Mouse (Mus musculus): ENCODE measurements around the gene Tbc1d23. TPM values are rescaled to one million over a fixed set of nuclear protein-coding genes. Genes with fewer than 3 reads are reported as not detected.
A peak's percentile ranks its signal among the peaks of the same experiment; 100 is the strongest.
"Not testable (repeated sequence)": the region's sequence is repeated elsewhere in the genome, so short reads cannot be mapped to it uniquely, and the experiment has no call there.

Tbc1d23 gene
- total RNA-seq, 2 experiments from 2014 or later, result 40.1 to 40.9 TPM

DNA sequence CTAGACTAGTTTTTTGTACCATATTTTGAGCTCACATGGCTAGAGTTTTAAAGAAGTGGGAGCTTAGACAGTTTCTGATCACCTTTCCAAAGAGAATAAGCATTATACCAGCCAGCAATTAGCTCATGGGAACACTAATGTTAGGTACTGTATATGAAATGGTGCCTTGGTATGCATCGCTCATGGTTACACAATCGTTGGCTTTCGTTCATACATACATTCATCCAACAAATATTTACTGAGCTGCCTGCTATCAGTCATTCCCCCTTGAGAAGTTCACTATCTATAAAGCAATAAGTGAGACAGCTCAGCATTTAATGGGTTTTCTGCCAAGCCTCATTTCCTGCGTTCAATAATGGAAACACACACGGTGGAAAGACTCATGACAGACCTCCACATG is 4.9 kb downstream of the Tbc1d23 start:
- DNase-seq (ENCODE audit: low spot score in 2 of 2), result no peak

DNA sequence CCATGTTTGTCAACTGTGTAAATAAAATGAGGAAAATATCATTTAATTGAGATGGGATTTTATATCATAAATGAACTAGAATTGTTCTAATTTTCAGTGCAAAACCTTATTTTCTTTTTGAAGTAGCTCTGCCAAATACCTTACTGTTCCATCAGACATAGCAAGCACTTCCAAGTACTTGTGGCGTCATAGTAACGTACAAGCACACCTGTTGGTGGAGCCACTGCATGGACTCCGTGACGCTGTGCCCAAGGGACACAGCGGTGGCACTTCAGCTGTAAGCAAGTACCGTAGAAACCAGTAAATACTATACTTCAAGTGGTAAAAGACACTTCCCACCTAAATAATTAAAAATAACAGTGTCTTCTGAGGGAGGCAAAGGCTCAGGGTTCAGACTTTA is 10.9 kb downstream of the Tbc1d23 start:
- DNase-seq (ENCODE audit: low spot score in 2 of 2), result no peak

DNA sequence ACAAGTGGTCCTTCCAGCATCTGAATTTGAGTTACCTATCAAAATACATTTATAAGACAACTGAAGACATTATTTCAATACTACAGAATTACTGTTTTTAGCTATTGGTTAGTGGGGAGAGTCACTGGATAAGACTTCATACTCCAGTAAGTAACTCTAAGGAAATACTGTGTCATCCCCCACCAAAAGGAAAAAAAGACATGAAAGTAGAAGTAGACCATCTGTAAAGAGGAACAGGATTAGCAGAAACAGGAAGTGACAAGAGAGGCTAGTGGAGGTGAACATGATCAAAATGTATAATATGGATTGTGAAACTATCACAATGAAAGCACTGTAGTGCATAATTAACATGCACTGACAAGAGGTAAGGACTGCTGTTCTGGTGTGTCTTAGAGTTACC is 15.3 kb downstream of the Tbc1d23 start:
- no peak for DNase-seq (ENCODE audit: low spot score in 2 of 2)

DNA sequence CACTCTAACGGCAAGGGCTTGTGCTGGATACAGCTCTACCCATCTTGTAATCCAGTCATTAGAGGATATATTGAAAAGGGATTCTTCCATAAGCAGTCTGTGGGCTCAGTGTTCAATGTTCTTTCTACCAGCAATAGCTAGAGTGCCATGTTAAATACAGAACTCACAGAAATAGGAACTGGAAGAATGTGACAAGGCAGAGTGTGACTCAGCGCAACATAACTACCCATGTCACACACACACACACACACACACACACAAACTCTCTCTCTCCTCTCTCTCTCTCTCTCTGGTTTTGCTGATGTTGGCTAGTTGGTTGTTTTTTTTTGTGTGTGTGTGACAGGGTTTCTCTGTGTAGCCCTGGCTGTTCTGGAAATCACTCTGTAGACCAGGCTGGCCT is 20.3 kb downstream of the Tbc1d23 start:
- DNase-seq (ENCODE audit: low spot score in 2 of 2), result no peak

GRCm38 (mm10) chr16:57208342-57208741 is 23.0 kb downstream of the Tbc1d23 start:
- DNase-seq (ENCODE audit: low spot score in 2 of 2), result no peak

- DNase-seq (ENCODE audit: low spot score in 2 of 2), result no peak
Measured at GRCm38 (mm10) chr16:57197281-57197680, 34.0 kb downstream of the Tbc1d23 start.

DNA sequence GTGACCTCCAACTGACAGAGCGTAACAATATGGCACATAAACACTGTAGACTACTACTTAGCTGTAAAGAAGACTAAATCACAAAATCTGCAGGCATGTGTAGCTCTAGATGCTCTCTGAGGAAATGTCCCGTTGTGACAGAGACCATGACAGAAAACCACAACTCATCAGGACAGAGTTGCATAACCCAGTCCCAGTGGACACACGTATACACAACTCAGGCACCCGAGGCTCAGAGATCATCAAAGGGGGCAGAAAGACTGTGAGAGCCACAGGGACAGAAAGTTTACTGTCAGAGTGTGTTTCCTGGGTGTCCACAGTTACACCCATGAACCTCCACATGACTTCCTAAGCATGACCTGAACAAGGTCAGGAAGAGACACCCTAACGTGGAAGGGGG is 34.7 kb downstream of the Tbc1d23 start:
- DNase-seq (ENCODE audit: low spot score in 2 of 2), result no peak

DNA sequence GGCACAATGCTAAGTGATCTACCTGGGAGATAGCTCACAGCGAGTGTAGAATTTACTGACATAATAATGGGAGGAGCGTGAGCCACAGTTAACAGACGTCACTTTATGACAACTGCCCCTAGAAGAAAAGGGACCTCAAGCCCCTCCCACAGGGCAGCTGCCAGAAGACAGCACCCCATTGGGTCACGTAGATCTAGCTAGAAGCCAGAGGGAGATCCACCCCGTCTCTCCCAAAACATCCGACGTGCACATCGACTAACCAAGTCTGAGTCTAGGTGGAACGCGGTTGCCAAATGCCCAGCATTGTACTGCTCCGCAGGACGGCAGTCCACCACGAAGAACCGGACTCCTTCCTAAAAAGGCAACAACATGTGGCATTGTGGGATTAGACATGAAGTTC is 40.1 kb downstream of the Tbc1d23 start:
- no peak for DNase-seq (ENCODE audit: low spot score in 2 of 2)

- no peak for DNase-seq (ENCODE audit: low spot score in 2 of 2)
Measured at GRCm38 (mm10) chr16:57190390-57190789, 40.9 kb downstream of the Tbc1d23 start.

- DNase-seq (ENCODE audit: low spot score in 2 of 2), result peak in 1 of 2 experiments; percentile 28
Measured at GRCm38 (mm10) chr16:57189493-57189892, 41.8 kb downstream of the Tbc1d23 start.

GRCm38 (mm10) chr16:57186618-57187017 is 44.7 kb downstream of the Tbc1d23 start:
- DNase-seq (ENCODE audit: low spot score in 2 of 2), result no peak

DNA sequence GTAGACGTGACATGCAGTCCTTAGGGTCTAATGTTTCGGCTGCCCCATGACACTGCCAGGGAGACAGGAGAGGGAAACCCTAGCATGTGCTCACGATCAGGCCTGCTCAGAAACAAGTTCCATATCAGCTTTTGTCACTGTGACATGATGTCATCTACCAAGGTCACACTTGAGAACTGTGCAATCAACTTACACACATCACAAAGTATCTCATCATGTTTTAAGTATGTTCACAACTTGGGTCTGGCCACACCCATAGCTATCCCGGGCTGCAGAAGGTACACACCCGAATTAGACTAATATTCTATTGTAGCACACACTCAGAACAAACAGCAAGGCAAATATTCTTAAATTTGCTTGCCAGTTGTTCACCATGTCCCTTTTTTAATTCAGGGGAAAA is 49.3 kb downstream of the Tbc1d23 start:
- no peak for DNase-seq (ENCODE audit: low spot score in 2 of 2)

GRCm38 (mm10) chr16:57181180-57181579 is 50.1 kb downstream of the Tbc1d23 start:
- DNase-seq (ENCODE audit: low spot score in 2 of 2), result peak in 1 of 2 experiments; percentile 37

DNA sequence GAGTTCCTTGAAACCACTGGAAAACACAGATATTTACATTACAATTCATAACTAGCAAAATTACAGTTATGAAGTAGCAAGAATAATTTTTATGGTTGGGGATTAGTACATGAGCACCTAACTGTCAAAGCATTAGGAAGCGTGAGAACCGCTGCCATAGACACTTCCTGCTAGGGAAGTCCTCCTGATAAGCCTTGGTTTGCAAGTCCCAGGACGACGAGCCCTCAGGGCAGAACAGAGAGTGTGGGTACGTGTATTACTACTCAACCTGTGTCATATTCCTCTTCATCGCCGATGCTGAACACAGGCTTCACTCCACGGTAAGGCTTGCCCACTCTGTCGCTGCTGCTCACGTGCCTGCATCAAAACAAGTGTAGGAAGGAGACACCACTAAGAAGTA is 53.6 kb downstream of the Tbc1d23 start:
- no peak for DNase-seq (ENCODE audit: low spot score in 2 of 2)

DNA sequence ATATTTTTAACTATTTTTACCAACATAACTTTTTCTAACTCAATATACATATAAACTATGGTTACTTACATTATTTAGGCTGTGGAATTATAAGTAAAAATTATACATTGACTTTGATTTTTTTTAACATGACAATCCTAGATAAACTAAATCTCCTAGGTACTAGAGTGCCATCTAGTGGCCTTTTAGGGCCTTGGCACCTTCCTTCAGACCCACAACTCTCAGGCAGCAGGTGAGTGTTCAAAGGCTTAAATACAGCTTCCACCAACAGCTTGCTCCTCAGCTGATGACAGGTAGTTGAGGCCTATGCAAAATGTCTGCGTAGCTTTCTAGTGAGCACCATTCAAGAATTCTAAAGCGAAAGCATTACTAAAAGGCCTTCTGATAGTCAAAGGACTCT is 54.0 kb downstream of the Tbc1d23 start:
- peak in 1 of 2 experiments; percentile 46 for DNase-seq (ENCODE audit: low spot score in 2 of 2)

DNA sequence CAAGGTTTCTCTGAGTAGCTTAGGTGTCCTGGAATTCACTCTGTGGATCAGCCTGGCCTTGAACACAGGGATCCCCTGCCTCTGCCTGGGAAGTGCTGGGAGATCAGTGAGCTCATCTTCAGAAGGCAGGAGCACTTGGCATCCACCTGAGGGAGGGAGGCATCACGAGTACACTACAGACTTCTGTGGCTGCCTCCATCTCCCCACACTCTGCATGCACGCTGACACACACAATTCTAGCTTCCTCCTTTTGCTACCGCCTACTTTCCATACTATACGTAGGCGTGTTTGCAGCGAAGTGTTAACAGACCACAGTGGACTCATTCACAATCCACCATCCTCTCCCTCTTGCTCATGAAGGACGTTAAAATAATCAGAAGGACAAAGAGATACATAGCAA is 55.0 kb downstream of the Tbc1d23 start:
- no peak for DNase-seq (ENCODE audit: low spot score in 2 of 2)

GRCm38 (mm10) chr16:57175751-57176150 is 55.6 kb downstream of the Tbc1d23 start:
- DNase-seq (ENCODE audit: low spot score in 2 of 2), result no peak

DNA sequence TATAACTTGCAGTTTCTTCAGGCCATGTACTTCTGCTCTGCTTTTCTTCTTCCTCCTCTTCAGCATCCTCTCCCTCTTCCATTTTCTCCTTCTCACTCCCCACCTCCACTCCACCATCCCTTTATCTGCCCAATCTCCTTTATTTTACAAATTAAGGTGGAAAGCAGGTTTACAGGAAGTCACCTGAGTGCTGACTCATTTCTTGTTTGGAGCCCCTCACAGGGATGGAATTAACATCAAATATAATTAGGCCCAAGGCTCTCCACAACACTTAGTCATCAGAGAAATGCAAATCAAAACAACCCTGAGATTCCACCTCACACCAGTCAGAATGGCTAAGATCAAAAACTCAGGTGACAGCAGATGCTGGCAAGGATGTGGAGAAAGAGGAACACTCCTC is 56.8 kb downstream of the Tbc1d23 start:
- DNase-seq (ENCODE audit: low spot score in 2 of 2), result not testable (repeated sequence)

DNA sequence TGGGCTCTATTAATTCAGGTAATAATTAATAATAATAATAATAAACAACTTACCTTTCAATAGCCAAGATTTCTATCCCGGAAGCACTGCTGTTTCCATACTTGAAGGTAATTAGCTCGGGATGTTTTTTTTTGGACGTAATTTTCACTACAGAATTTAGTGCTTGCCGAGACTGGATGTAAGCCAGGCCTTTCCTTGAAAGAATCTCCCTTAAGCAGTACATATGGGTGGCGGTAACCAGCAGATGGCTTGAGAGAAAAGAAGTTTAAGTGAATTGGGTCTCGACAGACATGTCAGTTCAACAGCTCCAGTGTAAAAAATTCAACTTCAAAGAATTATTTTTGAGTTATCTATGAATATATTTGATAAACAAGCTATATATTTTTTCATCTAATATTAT is 59.7 kb downstream of the Tbc1d23 start:
- DNase-seq (ENCODE audit: low spot score in 2 of 2), result no peak

DNA sequence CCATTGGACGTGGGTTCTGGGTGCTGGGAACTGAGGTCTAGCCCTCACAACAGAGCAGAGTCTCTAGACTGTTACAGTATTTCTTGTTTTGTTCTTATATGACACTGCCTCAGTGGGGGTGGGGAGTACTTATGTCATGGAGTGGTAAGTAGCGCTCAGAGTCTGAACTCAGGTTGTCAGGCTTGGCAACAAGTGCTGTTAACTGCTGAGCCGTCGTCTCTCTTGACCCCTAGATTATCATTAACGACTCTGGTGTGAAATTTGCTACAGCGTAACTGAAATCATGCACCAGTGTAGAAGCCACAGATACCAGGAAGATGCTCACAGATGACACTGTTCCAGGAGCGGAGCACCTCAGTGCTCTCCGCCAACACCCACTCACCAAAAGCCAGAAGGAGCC is 60.1 kb downstream of the Tbc1d23 start:
- no peak for DNase-seq (ENCODE audit: low spot score in 2 of 2)

DNA sequence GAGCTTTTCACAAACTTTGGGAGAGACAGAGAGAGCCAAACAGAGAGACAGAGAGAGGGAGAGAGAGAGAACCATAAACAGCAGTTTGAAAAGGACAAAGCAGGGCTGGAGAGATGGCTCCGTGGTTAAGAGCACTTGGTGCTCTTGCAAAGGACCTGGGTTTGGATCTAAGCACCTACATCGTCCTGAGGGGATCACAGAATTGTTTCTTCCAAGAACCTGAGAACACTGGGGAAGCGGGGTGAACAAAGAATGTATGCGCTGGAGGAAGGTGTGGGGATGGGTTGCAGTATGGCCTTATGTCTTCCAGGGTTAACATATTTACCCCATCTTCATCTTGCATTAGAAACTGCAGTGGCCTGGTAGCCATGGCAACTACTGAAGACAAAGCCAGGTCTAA is 63.1 kb downstream of the Tbc1d23 start:
- DNase-seq (ENCODE audit: low spot score in 2 of 2), result no peak

DNA sequence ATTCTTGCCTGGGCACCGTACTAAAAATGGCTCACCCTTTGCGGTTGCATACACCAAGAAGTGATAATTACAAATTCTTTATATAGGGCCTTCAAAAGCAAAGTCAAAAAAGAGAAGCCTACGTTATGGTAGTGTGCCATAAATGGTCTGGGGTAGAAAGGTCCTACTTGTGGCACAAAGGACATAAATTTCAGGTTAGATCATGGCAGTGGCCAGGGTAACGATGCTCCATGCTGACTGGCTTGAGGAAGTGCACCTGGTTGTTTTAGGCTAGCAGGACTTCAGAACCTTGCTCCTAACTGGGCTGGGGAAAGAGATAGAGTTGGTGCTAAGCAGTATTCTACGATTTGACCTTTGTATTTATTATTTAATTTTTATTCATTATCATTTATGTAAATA is 63.8 kb downstream of the Tbc1d23 start:
- DNase-seq (ENCODE audit: low spot score in 2 of 2), result no peak

DNA sequence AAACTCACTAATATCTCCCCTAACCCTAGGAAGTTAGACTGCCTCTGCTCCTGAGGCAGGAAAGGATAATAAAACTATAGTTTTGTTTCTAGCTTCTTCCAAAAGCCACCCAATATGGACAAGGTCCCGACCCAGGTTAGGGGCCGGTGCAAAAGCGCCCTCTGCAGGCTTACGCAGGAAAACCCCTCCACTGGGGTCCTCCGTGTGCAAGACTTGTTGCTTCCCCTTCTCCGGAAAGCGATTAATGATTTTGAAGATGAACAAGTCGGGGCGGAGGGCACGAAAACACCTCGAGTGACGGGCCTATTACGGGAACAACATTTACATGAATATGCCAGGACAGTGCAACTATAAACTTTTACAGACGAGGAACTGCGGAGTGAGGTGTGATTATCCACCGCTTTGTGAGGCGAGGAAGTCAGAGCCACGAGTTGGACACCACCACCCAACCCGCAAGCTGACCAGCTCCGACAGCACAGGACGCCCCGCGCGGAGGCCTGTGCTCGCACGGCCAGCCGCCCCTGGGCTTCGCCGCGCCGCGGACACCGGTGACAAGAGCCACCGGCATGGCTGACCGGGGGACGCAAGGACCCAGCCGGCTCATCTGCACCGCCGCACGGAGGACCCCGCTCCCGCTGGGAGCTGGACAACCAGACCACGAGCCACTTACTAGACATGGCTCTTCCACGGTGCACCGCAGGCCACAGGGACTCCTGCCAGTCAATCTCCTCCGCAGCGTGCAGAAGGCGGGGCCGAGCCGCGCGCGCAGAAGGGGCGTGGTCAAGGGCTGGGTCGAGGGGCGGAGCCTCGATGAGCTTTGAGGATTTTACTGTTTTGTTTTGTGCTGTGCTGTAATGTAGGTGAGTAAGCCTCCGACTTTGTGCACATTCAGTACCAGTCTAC is 64.4 kb downstream of the Tbc1d23 start, which contains the start of gene Nit2:
Nit2 (minus strand) TSS at position 731 of the 903 bp plus-strand sequence.
- DNase-seq (ENCODE audit: low spot score in 2 of 2), result peak; percentile 87 to 93

Data from layer of hippocampus, postnatal 14 days (tissue).